Mouse (Mus musculus) cerebellum, postnatal 14 days (tissue): Measurements from ENCODE around the gene Gopc.
"Not testable (repeated sequence)": the region's sequence is repeated elsewhere in the genome, so short reads cannot be mapped to it uniquely, and the experiment has no call there.

ENCODE experiments used
- DNase-seq, 2 experiments: peaks; one replicate each; pipeline ENCODE4 v3.0.0; 2021; ENCODE audit warnings: mixed read lengths in 2 of 2

The Gopc gene

DNA sequence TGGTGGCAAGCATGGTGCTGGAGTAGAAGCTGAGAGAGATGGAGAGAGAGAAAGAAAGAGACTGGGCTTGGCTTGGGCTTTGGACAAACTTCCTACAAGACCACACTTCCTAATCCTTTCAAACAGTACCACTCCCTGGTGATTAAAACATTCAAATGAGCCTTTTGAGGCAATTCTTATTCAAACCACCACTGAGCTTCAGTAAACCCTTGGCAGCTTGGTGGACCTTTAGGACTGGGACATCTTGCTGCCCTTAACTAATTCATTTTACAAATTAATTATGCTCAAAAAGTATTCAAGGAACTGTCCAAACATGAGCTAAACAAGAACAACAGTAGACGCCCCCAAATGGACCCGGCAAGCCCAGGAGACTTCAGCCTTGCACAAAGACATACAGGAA, 86.0 kb downstream of the Gopc start:
- no peak for DNase-seq

DNA sequence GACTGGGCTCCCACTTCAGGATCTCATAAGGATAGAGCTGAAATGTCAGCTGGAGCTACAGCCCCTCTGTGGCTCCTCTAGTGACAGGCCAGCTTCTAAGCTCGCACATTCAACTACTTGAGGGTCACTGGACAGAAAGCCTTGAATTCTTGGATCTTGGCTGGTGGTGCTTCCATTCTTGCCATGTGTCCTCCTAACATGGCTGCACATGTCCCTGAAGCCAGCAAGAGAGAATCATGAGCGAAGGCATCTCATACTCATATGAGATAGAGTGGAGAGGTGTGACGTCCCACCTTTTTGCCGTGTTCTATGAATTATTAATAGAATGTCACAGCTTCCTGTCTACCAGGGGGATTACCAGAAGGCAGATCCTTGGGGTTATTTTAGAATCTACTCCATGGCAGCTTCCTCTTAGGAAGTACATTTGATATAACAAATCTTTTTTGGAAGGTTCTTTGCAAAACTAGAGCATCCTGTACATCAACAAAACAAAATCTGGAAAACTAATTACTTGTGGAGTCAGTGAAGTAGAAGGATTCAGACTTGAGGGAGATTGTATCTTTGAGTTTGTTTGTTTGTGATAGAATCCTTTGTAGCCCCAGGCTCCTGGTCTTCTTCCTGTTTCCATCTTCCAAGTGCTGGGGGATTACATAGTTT, 87.9 kb downstream of the Gopc start:
- no peak for DNase-seq

DNA sequence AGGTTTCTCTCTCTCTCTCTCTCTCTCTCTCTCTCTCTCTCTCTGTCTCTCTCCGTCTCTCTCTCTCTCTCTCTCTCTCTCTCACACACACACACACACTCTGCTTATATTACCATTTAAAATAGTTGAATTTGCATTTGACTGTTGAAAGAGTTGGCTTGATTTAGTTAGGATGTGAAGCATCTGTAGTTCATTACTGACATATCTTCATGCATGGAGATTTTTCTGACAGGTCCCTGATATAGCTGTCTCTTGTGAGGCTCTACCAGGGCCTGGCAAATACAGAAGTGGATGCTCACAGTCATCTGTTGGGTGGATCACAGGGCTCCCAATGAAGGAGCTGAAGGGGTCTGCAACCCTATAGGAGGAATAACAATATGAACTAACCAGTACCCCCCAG, 89.5 kb downstream of the Gopc start:
- DNase-seq: not testable (repeated sequence)

DNA sequence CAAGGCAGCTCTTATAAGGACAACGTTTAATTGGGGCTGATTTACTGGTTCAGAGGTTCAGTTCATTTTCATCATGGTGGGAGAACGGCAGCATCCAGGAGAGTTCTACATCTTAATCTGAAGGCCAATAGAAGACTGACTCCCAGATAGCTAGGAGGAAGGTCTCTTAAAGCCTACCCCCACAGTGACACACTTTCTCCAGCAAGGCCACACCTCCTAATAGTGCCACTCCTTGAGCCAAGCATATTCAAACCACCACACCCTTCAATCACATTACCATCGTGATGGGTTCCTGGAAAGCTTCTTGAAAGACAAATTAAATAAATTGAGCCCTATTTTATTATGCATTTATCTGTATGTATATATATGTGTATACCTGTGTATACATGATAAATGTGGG, 92.7 kb downstream of the Gopc start:
- DNase-seq: no peak

DNA sequence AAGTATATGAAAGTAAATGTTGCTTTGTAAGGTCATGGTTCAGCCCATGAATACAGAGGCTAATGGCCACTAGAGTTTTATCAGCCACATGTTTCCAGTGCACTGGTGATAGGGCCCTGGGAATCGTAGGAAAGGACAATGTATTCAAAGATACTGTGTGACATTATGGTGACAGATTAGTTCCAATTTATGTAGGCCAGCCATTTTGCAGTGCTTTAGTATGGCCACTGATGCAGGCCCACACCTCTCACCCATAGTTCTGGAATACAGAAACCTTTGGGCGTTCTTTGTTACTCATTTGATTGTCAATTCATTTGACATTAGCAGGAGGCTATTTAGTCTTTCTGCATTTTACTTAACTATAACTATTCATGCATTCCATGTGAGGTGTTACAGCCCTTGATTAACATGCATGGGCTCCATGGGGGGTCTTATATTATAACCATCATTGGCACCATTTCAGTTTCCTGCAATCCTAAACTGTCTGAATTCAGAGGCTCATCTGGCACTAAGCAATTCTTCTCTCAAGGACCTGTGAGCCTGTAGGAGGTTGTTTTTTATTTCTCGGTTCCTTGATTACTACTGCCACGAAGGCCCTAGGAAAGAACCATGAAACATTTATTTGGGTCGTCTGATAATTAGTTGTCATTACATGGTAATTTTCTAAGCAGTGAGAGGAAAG, 93.9 kb downstream of the Gopc start:
- no peak for DNase-seq
